Mouse (Mus musculus): ENCODE measurements around the gene Urad.

The Urad gene

GRCm38 (mm10) chr5:147270673-147271655, 51.3 kb downstream of the Urad start:
- ATAC-seq (ENCODE audit: insufficient number of reproducible peaks, low FRiP score, low TSS enrichment) = no peak

- no peak for ATAC-seq (ENCODE audit: insufficient number of reproducible peaks, low FRiP score, low TSS enrichment)
Measured at GRCm38 (mm10) chr5:147269926-147270672, 52.1 kb downstream of the Urad start, which contains the start of gene Pdx1. Gene Pdx1 (plus strand): TSS chr5:147269959.

- ATAC-seq (ENCODE audit: insufficient number of reproducible peaks, low FRiP score, low TSS enrichment) = no peak
Measured at GRCm38 (mm10) chr5:147269371-147269770, 52.9 kb downstream of the Urad start.

- ATAC-seq (ENCODE audit: insufficient number of reproducible peaks, low FRiP score, low TSS enrichment) = no peak
Measured at GRCm38 (mm10) chr5:147268728-147269127, 53.5 kb downstream of the Urad start.

GRCm38 (mm10) chr5:147267434-147267833, 54.8 kb downstream of the Urad start:
- no peak for ATAC-seq (ENCODE audit: insufficient number of reproducible peaks, low FRiP score, low TSS enrichment)
